Mouse (Mus musculus) embryonic facial prominence, embryonic 13.5 days (tissue): ENCODE measurements at regions not wholly inside any gene's neighbourhood (a gene's known extent, or its start where the extent isn't known, plus 50 kb on each side); places are given as distances from the start of the nearest gene placed in this dataset.

Experiments
- ATAC-seq: fragments of 200-750 bp; cut with Nextera tagmentation; 2 replicates; pipeline ENCODE4 v1.8.0; 2017; ENCODE audit warnings: low read depth; ENCODE audit not compliant: insufficient number of reproducible peaks, insufficient read depth, low FRiP score, low TSS enrichment
- H3K27ac ChIP-seq: fragments of 300-500 bp; sonication (generic); 2 replicates; pipeline ENCODE4 v1.5.1; 2015; ENCODE audit warnings: moderate library complexity, mild to moderate bottlenecking, inconsistent platforms
- H3K27me3 ChIP-seq: fragments of 300-500 bp; sonication (generic); 2 replicates; pipeline ENCODE4 v1.6.1; 2015; ENCODE audit warnings: mild to moderate bottlenecking, inconsistent platforms
- H3K36me3 ChIP-seq: fragments of 300-500 bp; sonication (generic); 2 replicates; pipeline ENCODE4 v1.6.1; 2015; ENCODE audit warnings: mild to moderate bottlenecking, inconsistent platforms
- H3K4me1 ChIP-seq: fragments of 300-500 bp; sonication (generic); 2 replicates; pipeline ENCODE4 v1.6.1; 2015; ENCODE audit warnings: inconsistent platforms
- H3K4me2 ChIP-seq: fragments of 300-500 bp; sonication (generic); 2 replicates; pipeline ENCODE4 v1.6.1; 2015; ENCODE audit warnings: moderate library complexity, mild to moderate bottlenecking, inconsistent platforms
- H3K4me3 ChIP-seq: fragments of 300-500 bp; sonication (generic); 2 replicates; pipeline ENCODE4 v1.5.1; 2015; ENCODE audit warnings: mild to moderate bottlenecking, inconsistent platforms
- H3K9ac ChIP-seq: fragments of 300-500 bp; sonication (generic); 2 replicates; pipeline ENCODE4 v1.6.1; 2015; ENCODE audit warnings: mild to moderate bottlenecking, inconsistent platforms
- H3K9me3 ChIP-seq: fragments of 300-500 bp; sonication (generic); 2 replicates; pipeline ENCODE4 v1.6.1; 2016; ENCODE audit warnings: inconsistent platforms
- WGBS: fragments of 180-500 bp; shearing (Covaris S2); methylation state at CpG from one replicate; pipeline ENCODE4 v1.1.7; 2015; ENCODE audit warnings: mixed read lengths; 5-methylcytosine and 5-hydroxymethylcytosine counted together

- Histone ChIP-seq H3K9ac (no peak overlapping the region), H3K4me1 (no peaks in the 10 kb centered on the region), H3K9me3 (no peaks in the 10 kb centered on the region), H3K27ac (no peak overlapping the region), H3K36me3 (no peaks in the 10 kb centered on the region), H3K27me3 (no peaks in the 10 kb centered on the region), H3K4me3 (no peak overlapping the region), H3K4me2 (no peak overlapping the region)
- ATAC-seq = no peak
- 58% methylated on average over 10 of the region's 10 CpGs for WGBS
Observed at GRCm38 (mm10) chr1:157973373-157974232, 382.5 kb downstream of the Brinp2 start.

- Histone ChIP-seq H3K4me2 (no peak overlapping the region), H3K4me1 (no peaks in the 10 kb centered on the region), H3K27ac (no peak overlapping the region), H3K27me3 (no peaks in the 10 kb centered on the region), H3K4me3 (no peak overlapping the region), H3K9me3 (no peaks in the 10 kb centered on the region), H3K9ac (no peak overlapping the region), H3K36me3 (no peaks in the 10 kb centered on the region)
- ATAC-seq = no peak
- WGBS = 71% methylated on average over 4 of the region's 4 CpGs
Observed at GRCm38 (mm10) chr1:157974656-157975055, 381.5 kb downstream of the Brinp2 start.

- Histone ChIP-seq H3K9me3 (no peaks in the 10 kb centered on the region), H3K9ac (no peak overlapping the region), H3K27ac (no peak overlapping the region), H3K4me2 (no peak overlapping the region), H3K4me3 (no peak overlapping the region), H3K4me1 (no peaks in the 10 kb centered on the region), H3K36me3 (no peaks in the 10 kb centered on the region), H3K27me3 (no peaks in the 10 kb centered on the region)
- no peak for ATAC-seq
- WGBS = 17% methylated on average over 7 of the region's 7 CpGs
Observed at GRCm38 (mm10) chr1:158019161-158019560, 337.0 kb downstream of the Brinp2 start.

GRCm38 (mm10) chr1:158039756-158040155 lies 316.4 kb downstream of the Brinp2 start:
- Histone ChIP-seq H3K36me3 (no peaks in the 10 kb centered on the region), H3K4me3 (no peak overlapping the region), H3K9me3 (no peaks in the 10 kb centered on the region), H3K9ac (no peak overlapping the region), H3K27me3 (no peaks in the 10 kb centered on the region), H3K4me2 (no peak overlapping the region), H3K4me1 (no peaks in the 10 kb centered on the region), H3K27ac (no peak overlapping the region)
- WGBS = 34% methylated on average over 2 of the region's 2 CpGs
- no peak for ATAC-seq

GRCm38 (mm10) chr1:158040334-158040733 lies 315.8 kb downstream of the Brinp2 start:
- 83% methylated on average over 4 of the region's 4 CpGs for WGBS
- Histone ChIP-seq H3K27me3 (no peaks in the 10 kb centered on the region), H3K9ac (no peak overlapping the region), H3K36me3 (no peaks in the 10 kb centered on the region), H3K27ac (no peak overlapping the region), H3K4me2 (no peak overlapping the region), H3K9me3 (no peaks in the 10 kb centered on the region), H3K4me1 (no peaks in the 10 kb centered on the region), H3K4me3 (no peak overlapping the region)
- no peak for ATAC-seq

GRCm38 (mm10) chr1:158052644-158053043 lies 303.5 kb downstream of the Brinp2 start:
- no peak overlapping the region for H3K4me2 ChIP-seq
- WGBS = 75% methylated on average over 4 of the region's 4 CpGs
- no peak overlapping the region for H3K4me3 ChIP-seq
- no peaks in the 10 kb centered on the region for H3K36me3 ChIP-seq
- H3K27ac ChIP-seq = no peak overlapping the region
- ATAC-seq = no peak
- no peaks in the 10 kb centered on the region for H3K4me1 ChIP-seq
- no peak overlapping the region for H3K9ac ChIP-seq
- no peaks in the 10 kb centered on the region for H3K27me3 ChIP-seq
- H3K9me3 ChIP-seq = no peaks in the 10 kb centered on the region

- no peak overlapping the region for H3K4me2 ChIP-seq
- 83% methylated on average over 11 of the region's 11 CpGs for WGBS
- H3K27ac ChIP-seq = no peak overlapping the region
- H3K4me3 ChIP-seq = no peak overlapping the region
- H3K9me3 ChIP-seq = no peaks in the 10 kb centered on the region
- no peaks in the 10 kb centered on the region for H3K27me3 ChIP-seq
- H3K9ac ChIP-seq = no peak overlapping the region
- no peak for ATAC-seq
- no peaks in the 10 kb centered on the region for H3K4me1 ChIP-seq
- H3K36me3 ChIP-seq = no peaks in the 10 kb centered on the region
Observed at GRCm38 (mm10) chr1:158054961-158055360, 301.2 kb downstream of the Brinp2 start.

- no peaks in the 10 kb centered on the region for H3K9me3 ChIP-seq
- no peaks in the 10 kb centered on the region for H3K36me3 ChIP-seq
- ATAC-seq = no peak
- no peaks in the 10 kb centered on the region for H3K4me1 ChIP-seq
- H3K4me2 ChIP-seq = no peak overlapping the region
- 59% methylated on average over 3 of the region's 3 CpGs for WGBS
- H3K9ac ChIP-seq = no peak overlapping the region
- no peaks in the 10 kb centered on the region for H3K27me3 ChIP-seq
- no peak overlapping the region for H3K27ac ChIP-seq
- H3K4me3 ChIP-seq = no peak overlapping the region
Observed at GRCm38 (mm10) chr1:158056994-158057630, 299.0 kb downstream of the Brinp2 start.

GRCm38 (mm10) chr1:158057789-158058188 lies 298.3 kb downstream of the Brinp2 start:
- H3K9me3 ChIP-seq = no peaks in the 10 kb centered on the region
- no peaks in the 10 kb centered on the region for H3K36me3 ChIP-seq
- no peaks in the 10 kb centered on the region for H3K27me3 ChIP-seq
- no peak overlapping the region for H3K4me2 ChIP-seq
- H3K4me3 ChIP-seq = no peak overlapping the region
- no peak overlapping the region for H3K9ac ChIP-seq
- no peaks in the 10 kb centered on the region for H3K4me1 ChIP-seq
- no peak overlapping the region for H3K27ac ChIP-seq
- ATAC-seq = no peak

- Histone ChIP-seq H3K9me3 (no peaks in the 10 kb centered on the region), H3K27ac (no peak overlapping the region), H3K4me2 (no peak overlapping the region), H3K4me3 (no peak overlapping the region), H3K27me3 (no peaks in the 10 kb centered on the region), H3K9ac (no peak overlapping the region), H3K36me3 (no peaks in the 10 kb centered on the region), H3K4me1 (no peaks in the 10 kb centered on the region)
- no peak for ATAC-seq
- 65% methylated on average over 6 of the region's 6 CpGs for WGBS
Observed at GRCm38 (mm10) chr1:158061995-158062394, 294.1 kb downstream of the Brinp2 start.

GRCm38 (mm10) chr1:158082181-158082580 lies 273.9 kb downstream of the Brinp2 start:
- Histone ChIP-seq H3K9me3 (no peaks in the 10 kb centered on the region), H3K27me3 (no peaks in the 10 kb centered on the region), H3K36me3 (no peaks in the 10 kb centered on the region), H3K27ac (no peak overlapping the region), H3K9ac (no peak overlapping the region), H3K4me1 (no peaks in the 10 kb centered on the region), H3K4me2 (no peak overlapping the region), H3K4me3 (no peak overlapping the region)
- ATAC-seq = no peak
- 85% methylated on average over 1 of the region's 1 CpGs for WGBS

GRCm38 (mm10) chr1:158085856-158086255 lies 270.3 kb downstream of the Brinp2 start:
- WGBS = 82% methylated on average over 3 of the region's 3 CpGs
- no peak overlapping the region for H3K9ac ChIP-seq
- no peaks in the 10 kb centered on the region for H3K27me3 ChIP-seq
- no peaks in the 10 kb centered on the region for H3K36me3 ChIP-seq
- no peak for ATAC-seq
- no peak overlapping the region for H3K4me2 ChIP-seq
- no peak overlapping the region for H3K27ac ChIP-seq
- no peak overlapping the region for H3K4me3 ChIP-seq
- no peaks in the 10 kb centered on the region; the same call in 1 of the 2 replicates for H3K4me1 ChIP-seq
- H3K9me3 ChIP-seq = no peaks in the 10 kb centered on the region
